Mouse (Mus musculus): ENCODE results near the gene Ampd2. TPM values are rescaled to one million over a fixed set of nuclear protein-coding genes. Genes with fewer than 3 reads are reported as not detected.
A peak's percentile ranks its signal among the peaks of the same experiment; 100 is the strongest.

Ampd2 gene
- total RNA-seq, 2 experiments from 2014 or later = 69.8 to 76.2 TPM

DNA sequence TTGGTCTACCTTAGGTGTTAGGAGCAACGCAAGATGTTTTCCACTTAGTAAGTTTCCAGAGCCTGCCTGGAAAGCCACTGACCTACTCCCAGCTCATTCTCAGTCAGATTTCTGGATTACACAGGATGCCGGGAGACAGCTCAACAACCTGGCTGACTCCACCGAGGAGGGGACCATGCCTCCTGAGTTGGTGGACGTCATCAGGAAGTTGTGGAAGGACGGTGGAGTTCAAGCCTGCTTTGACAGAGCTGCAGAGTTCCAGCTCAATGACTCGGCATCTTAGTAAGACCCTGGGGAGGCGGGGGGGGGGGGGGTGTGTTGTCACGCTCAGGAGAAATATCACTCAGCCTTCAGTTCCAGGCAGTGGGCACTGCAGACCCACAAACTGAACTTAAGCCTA lies 9.8 kb upstream of the Ampd2 start:
- no peak for DNase-seq (ENCODE audit: extremely low spot score in 1 of 2, low spot score in 1 of 2)

DNA sequence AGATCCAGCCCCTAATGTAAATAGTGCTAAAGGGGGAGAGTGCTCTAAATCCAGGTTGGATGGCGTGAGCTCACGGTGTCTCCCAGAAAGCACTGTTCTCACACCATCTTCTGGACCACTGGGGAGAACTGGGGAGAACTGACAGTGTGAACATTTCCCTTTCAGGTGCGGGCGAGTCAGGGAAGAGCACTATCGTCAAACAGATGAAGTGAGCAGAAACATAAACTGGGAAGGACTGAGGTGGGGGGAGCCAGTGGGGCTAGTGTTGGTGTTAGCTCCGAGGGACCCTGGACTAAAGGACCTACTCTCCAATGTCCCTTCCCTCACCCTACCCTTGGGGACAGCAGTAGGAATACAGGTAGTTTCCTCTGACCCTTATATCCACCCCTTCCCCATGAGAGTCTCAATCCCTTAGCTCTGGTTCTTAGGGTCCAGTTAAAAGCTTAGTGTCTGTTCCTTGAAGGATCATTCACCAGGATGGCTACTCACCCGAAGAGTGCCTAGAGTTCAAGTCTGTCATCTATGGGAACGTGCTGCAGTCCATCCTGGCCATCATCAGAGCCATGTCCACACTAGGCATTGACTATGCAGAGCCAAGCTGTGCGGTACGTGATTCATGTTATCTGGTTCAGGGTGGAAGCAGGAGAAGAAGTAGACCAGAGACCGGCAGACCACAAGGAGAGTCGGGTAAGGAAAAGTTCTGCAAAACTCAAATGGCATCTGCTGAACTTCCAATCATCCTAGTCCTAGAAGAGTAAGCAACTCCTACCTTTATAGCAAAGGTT lies 8.7 kb upstream of the Ampd2 start:
- DNase-seq (ENCODE audit: extremely low spot score in 1 of 2, low spot score in 1 of 2) = no peak

DNA sequence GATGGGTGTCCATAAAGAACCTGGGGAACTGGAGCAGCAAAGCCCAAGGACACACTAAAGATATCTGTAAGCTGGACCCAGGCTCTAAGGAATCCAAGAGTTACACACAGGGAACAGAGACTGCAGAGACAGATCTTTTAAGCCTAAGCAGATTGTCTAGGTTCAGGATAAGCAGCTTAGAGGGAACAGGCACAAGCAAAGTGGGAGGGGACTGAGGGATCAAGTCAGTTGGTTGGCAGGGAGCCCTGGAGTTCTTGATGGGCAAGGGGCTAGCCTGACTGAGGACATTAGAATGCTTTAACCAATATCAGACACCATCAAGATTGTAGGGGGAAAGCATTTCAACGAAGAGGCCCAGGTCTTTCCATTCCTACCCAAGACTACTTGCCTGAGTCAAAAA lies 7.7 kb upstream of the Ampd2 start:
- no peak for DNase-seq (ENCODE audit: extremely low spot score in 1 of 2, low spot score in 1 of 2)

DNA sequence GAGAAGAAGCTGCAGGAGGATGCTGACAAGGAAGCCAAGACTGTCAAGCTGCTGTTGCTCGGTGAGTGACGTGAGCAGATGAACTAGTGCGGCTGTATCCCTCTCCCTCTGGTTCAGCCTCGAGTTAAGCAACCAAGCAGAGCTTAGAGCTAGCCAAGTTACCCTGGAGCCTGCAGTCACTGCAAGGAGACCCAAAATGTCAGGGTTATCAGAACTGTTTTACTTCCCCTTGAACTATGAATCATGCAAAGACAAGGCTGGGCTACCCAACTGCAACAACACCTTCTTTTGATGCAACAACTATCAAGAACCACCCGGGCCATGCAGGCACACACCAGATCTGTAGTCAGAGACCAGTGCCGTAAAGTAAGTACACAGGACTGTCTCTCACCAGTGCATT lies 6.9 kb upstream of the Ampd2 start:
- DNase-seq (ENCODE audit: extremely low spot score in 1 of 2, low spot score in 1 of 2) = no peak

DNA sequence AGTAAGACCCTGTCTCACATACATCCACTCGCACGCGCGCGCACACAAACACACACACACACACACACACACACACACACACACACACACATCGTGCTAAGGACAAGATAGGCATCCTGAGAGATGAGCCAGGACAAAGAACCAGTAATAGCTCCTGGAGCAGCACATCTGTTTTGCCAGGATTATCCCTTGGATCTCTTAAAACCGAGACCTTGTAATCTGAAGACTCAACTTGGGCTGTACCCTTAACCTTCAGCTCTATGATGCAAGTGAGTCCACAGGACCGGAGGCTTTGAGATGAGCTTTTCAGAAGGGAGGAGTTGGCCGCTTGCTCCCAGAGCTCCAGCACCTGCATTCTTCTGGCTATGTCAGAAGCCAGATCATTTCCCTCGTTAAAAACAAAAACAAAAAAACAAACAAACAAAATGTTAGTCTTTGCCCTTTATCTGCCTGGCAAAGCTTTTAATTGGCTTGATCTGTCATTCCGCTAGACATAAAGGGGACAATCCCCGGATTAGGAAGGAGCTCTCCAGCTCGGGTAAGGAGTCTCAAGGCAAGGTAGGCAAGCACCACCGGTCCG lies 6.2 kb upstream of the Ampd2 start, which contains the start of gene Gnat2:
TSS of gene Gnat2 (plus strand) at position 254 of the 580 bp plus-strand sequence.
- DNase-seq (ENCODE audit: extremely low spot score in 1 of 2, low spot score in 1 of 2) = no peak

DNA sequence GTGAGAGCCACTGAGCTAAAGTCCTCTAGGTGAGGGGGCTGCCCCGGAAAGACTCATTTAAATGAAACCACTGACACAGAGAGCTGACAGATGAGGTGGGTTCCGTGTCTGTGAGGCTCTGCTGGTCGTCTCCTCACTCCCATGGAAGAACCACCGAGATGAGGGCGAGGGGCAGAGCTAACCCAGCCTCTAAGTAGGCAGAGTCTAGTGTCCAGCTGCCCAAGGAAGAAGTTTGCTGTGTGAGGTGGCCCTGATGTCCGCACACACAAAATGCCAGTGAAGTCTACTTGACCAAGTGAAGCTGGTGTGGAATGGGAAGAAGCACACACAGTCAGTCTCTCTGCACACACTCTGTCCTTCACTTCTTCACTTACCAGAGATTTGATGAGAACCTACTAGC lies 5.6 kb upstream of the Ampd2 start:
- DNase-seq (ENCODE audit: extremely low spot score in 1 of 2, low spot score in 1 of 2) = no peak

DNA sequence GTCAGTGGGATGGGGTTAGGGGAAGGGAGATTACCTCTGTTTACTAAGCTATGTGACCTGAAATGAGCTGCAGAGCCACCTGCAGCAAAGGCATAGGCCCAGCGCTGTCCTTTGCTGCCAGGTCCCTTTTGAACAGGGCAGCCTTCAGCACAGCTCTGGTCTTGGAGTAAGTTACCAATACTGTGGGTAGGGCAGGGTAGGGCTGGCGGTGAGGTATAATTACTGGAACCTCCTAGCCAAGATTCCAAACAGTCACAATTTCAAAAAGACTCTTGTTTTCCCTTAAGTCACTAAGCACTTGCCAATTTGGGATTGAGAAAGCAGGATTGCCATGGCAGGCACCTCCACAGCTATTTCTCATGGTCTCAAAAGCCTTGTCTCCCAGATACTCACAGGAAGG lies 4.1 kb upstream of the Ampd2 start:
- no peak for DNase-seq (ENCODE audit: extremely low spot score in 1 of 2, low spot score in 1 of 2)

DNA sequence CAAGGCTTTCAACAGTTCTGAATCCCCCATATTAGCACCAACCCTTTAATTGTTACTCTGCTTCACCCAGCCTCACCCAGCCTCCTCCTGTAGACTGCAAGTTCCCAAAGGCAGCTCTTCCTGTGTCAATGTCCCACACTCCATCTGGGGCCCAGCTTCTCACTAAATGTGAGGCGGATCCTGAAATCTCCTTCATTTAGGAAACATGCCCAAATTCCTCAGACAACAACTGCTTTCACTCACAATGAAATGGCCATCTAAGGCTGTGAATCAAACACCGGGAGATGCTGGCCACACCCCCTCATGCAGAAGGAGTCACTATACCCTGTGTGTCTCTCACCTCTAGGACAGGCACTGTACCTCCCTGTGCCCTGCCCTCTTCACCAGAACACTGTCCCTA lies 3.5 kb upstream of the Ampd2 start:
- DNase-seq (ENCODE audit: extremely low spot score in 1 of 2, low spot score in 1 of 2) = no peak

DNA sequence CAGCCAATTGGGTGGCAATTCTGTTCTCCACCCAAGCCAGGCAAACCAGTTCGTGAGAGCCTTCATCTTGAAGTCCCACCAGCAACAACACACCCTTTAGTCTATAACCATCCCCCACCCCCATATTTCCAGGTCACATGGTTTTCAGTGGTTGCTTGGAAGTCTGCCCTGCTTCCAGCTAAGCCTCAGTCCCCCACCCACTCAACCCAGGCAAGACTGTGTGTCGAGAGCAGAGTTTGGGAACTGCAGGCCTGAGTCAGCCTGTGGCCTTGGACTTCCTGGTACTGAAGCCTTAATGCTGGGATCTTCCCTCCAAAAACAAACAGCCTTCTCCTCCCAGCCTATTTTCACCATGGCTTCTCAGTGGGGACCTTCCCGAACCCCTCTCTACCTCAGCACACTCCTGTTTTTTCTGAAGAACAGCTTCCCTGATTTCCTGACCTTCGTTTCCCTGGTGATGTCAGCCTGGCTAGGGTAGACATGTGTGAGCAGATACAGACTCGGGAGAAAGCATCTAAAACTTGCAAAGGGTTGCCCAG lies 2.5 kb upstream of the Ampd2 start:
- no peak for DNase-seq (ENCODE audit: extremely low spot score in 1 of 2, low spot score in 1 of 2)

DNA sequence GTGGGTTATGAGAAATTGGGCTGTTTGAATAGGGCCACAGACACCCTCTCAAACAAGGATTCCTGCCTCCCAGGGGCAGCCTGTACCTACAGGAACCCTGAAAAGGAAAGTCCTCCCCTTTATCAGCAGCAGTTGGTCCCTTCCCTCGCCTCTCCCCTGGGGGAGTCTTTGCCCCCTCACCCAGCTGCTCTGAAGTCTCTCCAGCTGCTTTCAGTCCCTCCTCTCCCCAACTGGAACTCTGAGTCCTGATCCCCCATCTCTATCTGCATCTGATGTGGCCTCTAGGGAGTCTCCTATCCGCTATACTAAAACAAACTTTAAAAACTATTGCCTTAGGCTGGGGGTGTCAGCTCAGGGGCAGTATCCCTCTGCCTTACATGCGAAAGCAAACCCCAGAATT lies 878 bp upstream of the Ampd2 start:
- DNase-seq (ENCODE audit: extremely low spot score in 1 of 2, low spot score in 1 of 2) = no peak

DNA sequence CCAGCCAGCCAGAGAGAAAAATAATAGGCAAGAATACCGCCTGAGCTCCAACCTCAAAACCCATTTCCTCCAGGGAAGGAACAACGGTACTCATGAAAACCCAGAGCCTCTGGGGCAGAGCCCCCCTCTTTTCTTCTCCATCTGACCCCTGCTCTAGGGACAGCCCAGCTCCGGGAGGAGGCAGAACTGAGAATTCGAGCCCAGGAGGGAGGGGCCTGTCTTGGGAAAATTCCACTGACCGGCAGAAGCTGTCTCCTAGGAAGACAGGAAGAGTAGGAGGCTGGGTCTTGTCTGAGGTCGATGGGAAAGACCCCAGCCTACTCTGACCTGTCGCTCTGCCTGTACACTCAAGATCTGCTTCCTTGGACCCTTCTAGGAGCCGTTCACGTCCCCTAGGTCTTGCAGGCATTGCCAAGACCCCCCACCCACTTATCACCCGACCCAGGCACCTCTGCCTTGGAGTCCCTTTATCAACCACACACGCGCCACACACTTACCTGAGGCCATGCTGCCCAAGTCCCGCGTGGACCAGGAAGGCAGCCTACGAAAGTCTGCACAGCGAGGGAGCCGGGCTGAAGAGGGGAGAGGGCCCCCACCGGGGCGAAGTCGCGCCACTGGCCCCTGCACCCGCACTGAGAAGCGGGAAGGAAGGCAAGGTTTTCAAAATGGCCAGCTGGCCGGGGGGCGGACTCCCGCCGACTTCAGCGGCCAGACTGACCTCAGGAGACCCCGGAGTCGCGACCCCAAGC lies 556 bp downstream of the Ampd2 start:
- DNase-seq (ENCODE audit: extremely low spot score in 1 of 2, low spot score in 1 of 2) = no peak

DNA sequence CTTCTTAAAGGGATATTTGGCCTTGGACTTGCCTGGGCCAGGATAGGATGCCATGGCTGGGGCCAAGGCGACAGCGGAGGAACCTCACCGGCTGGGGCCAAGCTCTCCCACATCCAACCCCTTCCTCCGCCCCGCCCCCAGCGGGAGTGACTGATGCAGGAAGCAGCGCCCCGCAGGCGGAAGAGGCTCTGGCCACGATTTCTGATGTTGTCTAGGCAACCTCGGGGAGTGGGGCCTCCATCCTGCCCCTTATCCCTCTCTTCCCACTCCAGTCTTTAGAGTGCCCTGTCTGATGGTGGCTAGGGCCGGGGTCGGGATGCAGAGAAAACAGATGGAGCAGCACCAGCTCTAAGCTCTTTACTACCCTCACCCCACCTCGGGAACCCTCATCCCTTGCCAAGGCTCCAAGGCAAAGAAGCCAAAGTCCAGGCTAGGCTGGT lies 1.1 kb downstream of the Ampd2 start:
- DNase-seq (ENCODE audit: extremely low spot score in 1 of 2, low spot score in 1 of 2) = peak; percentile 80 to 84

DNA sequence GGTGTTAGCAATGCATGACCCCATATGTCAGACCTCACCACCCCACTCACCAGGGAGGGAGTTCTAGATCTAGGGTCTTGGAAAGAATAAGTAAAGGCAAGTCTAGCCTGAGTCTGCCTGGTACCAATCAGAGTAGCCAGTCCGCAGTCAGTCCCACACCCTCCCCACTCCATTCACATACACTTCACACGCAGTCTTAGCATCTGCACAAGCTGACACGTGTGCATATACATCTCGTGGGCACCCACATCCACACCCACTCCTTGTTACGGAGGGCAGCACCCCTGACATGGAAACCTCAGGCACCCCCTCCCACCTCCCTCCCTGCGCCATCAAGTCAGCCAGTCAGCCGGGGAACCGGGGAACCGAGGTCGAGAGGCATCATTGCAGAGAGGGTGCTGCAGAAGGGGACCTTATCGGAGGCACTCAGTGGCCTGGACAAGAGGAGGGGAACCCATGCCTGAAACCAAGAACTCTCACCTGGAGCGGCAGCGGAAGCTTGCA lies 1.6 kb downstream of the Ampd2 start:
- peak in 1 of 2 experiments; percentile 26 for DNase-seq (ENCODE audit: extremely low spot score in 1 of 2, low spot score in 1 of 2)

DNA sequence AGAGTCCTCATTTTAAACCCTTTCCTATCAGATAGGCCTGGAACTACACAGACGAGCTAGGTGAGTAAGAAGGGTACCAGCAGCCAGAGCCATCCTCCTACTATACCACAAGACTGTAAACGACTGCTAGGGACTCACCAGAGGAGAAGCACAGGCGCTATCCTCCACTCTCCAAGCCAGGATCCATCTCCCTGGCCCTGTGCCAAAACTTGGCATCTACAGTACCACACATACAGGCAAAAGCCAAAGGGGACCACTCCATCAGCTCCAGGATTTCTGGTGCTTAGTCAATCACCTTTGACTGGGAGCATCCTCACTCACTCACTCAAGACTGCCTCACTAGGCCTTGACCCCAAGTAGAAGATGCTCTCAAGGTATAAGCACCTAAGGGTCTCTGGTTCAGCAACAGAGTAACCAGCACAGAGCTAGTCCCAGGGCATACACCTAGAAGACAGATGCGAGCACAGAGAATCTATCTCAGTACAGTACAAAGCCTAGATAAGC lies 2.5 kb downstream of the Ampd2 start:
- no peak for DNase-seq (ENCODE audit: extremely low spot score in 1 of 2, low spot score in 1 of 2)

DNA sequence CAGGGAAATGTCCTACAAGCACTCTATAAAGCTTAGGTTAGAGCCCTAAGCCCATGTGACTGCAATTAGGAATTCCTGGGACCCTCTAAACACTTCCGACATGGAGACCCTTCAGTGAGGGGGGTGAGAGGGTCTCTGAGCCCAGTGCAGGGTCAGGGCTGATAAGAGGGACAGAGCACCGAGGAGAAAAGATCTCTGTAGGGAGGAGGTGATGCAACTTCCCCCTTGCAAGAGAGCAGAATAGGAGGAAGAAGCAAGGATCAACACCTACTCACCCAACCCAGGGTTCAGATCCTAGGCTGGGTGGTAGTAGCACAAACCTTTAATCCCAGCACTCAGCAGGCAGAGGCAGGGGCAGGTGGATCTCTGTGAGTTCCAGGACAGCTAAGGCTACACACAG lies 3.3 kb downstream of the Ampd2 start:
- DNase-seq (ENCODE audit: extremely low spot score in 1 of 2, low spot score in 1 of 2) = no peak

DNA sequence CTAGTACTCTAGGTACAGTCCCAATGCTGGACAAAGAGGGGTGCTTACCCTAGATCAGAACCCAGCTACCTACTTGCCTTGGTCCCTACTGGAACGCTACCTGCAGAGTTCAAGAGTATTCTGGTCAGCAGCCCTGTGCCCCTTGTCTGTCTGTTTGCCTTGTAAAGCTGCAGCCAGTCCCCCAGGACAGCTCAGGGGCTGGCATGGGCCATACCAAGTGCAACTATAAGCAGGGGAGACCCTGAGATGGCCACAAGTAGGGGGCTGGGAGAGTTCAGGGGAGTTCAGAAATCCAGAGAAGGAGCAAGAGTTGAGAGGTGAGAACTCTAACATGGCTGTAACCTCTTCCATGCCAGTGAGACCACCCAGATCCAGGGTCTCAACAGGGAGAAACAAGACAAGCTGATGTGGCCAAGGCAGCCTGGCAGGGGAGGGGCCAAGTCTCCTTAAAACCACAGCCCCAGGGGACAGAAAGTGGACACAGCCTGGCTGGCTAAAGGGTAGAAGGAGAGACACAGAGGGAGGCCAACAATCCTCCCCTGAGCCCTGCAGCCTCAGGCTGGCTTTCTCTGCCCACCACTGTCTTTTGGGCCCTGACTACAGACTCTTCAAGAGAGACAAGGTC lies 4.1 kb downstream of the Ampd2 start:
- DNase-seq (ENCODE audit: extremely low spot score in 1 of 2, low spot score in 1 of 2) = no peak

DNA sequence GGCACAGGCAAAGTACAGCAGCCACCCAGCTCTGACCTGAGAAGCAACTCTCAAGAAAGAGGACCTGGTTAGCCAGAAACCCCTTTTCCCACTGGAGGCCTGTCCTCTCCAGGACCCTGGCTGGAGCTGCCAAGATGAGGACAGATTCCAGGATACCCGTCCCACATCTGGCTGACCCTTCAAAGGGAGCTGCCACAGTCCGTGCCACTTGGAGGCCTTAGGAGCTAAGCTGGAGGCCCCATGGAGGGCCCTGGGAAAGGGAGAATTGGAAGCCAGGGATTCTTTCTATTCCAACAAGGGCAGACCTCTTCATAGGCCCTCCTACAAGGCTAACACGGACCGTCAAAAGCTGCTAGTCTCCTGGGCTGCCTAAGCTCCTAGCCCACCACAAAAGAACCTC lies 4.8 kb downstream of the Ampd2 start:
- no peak for DNase-seq (ENCODE audit: extremely low spot score in 1 of 2, low spot score in 1 of 2)

DNA sequence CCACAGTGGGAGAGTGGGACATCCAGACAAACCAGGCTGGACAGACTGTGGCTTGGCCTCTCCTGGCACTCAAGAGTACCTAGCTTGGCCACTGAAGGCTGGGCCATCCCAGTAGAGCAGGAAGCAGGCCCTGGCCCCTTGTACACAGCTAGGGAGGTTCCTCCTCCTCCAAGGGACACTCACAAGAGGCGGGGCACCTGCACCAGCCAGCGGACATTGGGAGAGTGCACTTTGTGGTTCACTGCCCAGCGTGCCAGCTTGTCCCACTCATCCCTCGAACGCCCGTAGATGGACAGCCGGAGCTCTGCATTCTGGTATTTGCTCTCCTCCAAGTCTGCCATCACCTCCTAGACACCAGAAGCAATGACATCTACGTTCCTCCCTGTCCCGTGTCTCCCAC lies 9.6 kb downstream of the Ampd2 start:
- no peak for DNase-seq (ENCODE audit: extremely low spot score in 1 of 2, low spot score in 1 of 2)

DNA sequence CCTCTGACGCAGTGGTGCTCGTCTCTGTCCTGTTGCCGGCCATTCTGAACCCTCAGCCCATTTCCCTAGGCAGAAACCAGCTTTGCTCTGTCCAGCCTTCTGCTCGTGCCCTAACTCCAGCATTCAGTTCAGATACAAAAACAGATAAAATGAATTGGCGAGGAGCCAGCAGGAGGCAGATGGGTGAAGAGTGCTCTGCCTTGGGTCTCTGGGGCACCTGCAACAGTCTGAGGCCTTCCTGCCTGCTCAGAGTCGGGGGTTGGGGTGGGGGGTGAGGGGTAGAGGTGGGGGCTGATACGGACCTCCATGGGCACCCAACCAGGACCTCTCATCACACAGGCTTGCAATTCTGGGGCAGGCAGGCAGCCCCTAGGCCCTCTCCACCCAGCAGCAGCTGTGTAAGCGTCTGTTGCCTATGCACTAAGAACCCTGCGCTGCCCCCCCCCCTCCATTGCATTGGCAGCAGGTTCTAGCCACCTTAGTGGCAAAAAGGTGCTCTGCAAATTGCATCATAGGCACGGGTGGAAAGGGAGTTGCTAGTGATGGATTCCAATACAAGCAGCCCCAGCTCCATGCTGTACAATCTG lies 13.4 kb downstream of the Ampd2 start:
- DNase-seq (ENCODE audit: extremely low spot score in 1 of 2, low spot score in 1 of 2) = no peak
